Mouse (Mus musculus): ENCODE measurements at regions not wholly inside any gene's neighbourhood (a gene's known extent, or its start where the extent isn't known, plus 50 kb on each side); places are given as distances from the start of the nearest gene placed in this dataset.

GRCm38 (mm10) chr3:21426538-21426937 is 649.9 kb upstream of the Tbl1xr1 start:
- TF ChIP-seq ZC3H11A (IDR thresholded peaks at IDR 0.05; ENCODE audit: low read depth, low read length) = no peak
- no peak for TF ChIP-seq ETS1 (conservative IDR thresholded peaks at IDR 0.05; ENCODE audit: low read depth, low read length)
- no peak for TF ChIP-seq EP300 (IDR thresholded peaks at IDR 0.05; ENCODE audit: low read length)
- TF ChIP-seq MXI1 (IDR thresholded peaks at IDR 0.05; ENCODE audit: low read depth, low read length) = no peak
- no peak for TF ChIP-seq POLR2A (IDR thresholded peaks at IDR 0.05; ENCODE audit: low read depth, low read length)
- no peak for TF ChIP-seq USF2 (conservative IDR thresholded peaks at IDR 0.05; ENCODE audit: low read depth, low read length)
- no peak for TF ChIP-seq SMC3 (IDR thresholded peaks at IDR 0.05; ENCODE audit: low read depth, low read length)
- TF ChIP-seq RCOR1 (conservative IDR thresholded peaks at IDR 0.05; ENCODE audit: low read depth, low read length) = no peak
- TF ChIP-seq SIN3A (IDR thresholded peaks at IDR 0.05; ENCODE audit: low read length) = no peak
- TF ChIP-seq HCFC1 (IDR thresholded peaks at IDR 0.05; ENCODE audit: low read depth, low read length) = no peak
- TF ChIP-seq ELF1 (IDR thresholded peaks at IDR 0.05; ENCODE audit: low read depth, low read length) = no peak
- TF ChIP-seq CTCF (conservative IDR thresholded peaks at IDR 0.05 in 1 of 2, IDR thresholded peaks at IDR 0.05 in 1 of 2; ENCODE audit: low read depth in 2 of 2, low read length in 2 of 2) = no peak

Data from CH12.LX (cell line).